Mouse (Mus musculus): ENCODE results near the gene Esrrg.

- no peak for TF ChIP-seq CTCF (conservative IDR thresholded peaks at IDR 0.05; ENCODE audit: low read length)
- TF ChIP-seq POU5F1 (IDR thresholded peaks at IDR 0.05; ENCODE audit: borderline replicate concordance, low read length) = no peak
- TF ChIP-seq NANOG (IDR thresholded peaks at IDR 0.05; ENCODE audit: borderline replicate concordance, low read length) = no peak
Observed at GRCm38 (mm10) chr1:188006820-188007491, 398.4 kb downstream of the Esrrg start.

All from E14TG2a.4 (cell line).